Mouse (Mus musculus): Measurements from ENCODE around the gene Cbwd1. TPM values are rescaled to one million over a fixed set of nuclear protein-coding genes. Genes with fewer than 3 reads are reported as not detected.

Gene Cbwd1
- polyA plus RNA-seq, 2 experiments from 2014 or later, result 12.2 to 27.9 TPM

DNA sequence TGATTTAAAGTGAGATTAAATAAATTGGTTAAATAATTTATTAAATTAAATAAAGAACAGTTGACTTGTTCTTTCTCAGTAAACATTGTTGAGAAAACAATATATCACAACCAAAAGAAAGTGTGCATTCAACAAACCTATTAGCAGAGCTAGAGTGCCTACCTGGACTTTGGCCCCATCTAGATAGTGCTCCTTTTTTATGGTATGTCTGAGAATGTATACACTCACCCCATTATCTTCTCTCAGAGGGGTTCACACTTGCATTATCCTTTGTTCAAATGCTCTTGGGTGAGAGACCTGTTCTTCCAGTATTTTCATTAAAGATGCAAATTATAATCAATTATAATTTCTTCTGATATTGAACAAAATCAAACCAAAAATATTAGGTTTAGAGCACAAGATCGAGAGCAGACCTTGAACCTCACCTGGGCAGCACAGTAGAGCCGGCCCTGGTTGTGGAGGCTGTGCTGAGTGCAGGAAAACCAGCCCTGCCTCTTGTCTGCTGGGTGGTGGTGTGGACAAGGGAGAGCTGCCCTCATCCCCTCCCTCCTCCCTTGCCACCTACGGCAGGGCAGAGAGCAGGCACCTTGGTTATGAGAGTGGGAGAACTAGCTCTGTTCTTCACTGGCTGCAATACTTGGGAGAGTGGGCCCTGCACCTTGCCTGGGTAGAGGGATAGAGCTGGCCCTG lies 11.4 kb upstream of the Cbwd1 start:
- ATAC-seq, result no peak

DNA sequence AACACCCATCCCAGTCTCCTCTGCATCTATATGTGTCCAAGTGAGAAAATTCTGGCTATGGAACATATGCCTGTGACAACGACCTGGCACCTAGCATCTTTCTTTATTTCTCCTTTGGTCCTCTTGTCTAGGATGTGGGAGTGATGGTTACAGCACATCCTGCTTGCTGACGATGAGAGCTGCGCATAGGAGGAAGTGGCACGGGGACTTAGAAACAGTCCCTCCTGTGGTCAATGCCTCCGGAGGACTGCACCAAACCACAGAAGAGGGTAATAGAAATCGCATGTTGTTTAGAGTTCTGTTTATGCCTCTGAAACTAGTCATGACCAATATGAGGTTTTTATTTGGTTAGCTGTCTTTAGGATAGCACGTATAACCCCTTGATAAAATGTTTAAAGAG lies 9.9 kb upstream of the Cbwd1 start:
- ATAC-seq, result peak; percentile 99

DNA sequence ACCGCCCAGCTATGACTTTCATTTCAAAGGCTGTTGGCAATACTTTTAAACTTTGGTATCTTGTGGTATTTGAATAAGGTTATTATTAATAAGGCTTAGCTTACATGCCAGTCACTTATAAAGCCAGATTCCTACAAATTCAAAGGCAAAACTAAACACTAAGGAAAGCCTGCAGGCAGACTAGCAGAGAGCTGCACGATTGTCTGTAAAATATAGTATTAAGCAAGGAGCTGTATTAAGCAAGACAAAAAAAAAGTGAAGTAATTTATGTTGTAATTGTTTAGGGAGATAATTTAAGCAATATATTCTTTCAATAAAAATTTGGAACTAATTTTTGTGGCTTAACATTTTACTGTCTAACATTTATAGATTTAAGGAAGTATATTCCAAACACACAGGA lies 5.5 kb upstream of the Cbwd1 start:
- no peak for ATAC-seq

DNA sequence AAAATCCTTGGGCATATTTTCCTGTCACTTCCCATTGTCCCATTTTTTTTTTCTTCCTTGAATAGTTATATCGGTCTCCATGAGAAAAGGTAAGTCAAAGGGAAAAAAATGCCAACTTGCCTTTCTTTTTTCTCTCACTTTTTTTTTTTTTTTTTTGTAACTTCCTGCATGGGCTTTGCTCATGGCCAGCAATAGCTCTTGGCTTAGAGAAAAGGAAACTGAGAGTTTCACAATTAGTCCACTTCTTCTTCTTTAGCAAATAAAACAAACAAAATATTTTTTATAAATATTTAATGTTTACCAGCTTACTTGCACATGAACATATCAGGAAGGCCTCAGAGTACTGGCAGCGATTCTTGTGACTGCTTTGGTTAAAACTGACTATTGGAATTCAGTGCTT lies 4.8 kb upstream of the Cbwd1 start:
- ATAC-seq, result no peak

DNA sequence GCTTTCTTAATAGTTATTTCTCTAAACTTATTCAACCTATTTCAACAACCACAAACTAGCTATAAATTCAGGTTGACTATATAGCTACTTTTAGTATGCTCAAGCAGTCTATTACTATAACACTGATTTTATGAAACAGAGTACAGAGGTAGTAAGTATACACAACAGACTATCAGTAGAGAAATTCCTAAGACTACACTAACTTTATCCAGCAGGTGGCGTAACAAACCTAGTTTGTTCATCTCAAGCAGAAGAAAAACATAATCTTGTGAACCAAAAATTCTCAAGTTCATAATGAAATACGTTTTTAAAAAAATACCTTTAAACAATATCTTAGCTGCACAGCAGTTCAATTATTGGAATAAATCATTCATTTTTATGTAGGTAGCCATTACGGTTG lies 2.9 kb downstream of the Cbwd1 start:
- no peak for ATAC-seq

DNA sequence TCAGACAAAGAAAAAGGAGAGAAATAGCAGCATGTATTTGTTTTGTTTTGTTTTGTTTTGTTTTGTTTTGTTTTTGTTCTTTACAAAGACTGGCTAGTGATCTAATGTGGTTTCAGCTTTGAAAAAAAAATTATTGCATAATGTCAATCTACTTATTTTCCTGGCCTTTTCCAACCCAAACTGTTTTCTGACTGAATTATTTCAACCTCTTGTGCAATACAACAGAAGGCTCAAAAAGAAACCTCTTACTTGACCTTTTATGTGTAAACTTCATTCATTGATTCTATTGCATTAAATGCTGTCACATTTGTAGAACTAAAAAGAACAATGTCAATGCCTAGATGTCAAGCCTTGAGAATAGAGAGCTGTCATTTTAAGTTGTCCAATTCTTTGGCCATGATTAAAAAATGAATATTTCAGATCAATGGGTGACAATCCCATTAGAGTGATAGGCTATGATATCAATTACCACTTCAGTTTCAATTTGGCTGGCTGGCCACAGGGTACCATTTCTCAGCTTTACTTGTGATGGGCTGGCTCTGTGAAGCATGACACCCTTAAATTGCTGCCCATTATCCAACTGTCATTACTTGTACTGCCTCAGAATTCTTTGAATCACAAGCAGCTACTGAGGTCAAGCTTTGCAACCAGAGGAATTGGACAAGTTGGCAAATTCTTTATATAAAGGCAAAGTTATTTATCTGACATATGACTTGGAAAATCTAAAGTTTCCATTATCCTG lies 15.7 kb downstream of the Cbwd1 start:
- no peak for ATAC-seq

DNA sequence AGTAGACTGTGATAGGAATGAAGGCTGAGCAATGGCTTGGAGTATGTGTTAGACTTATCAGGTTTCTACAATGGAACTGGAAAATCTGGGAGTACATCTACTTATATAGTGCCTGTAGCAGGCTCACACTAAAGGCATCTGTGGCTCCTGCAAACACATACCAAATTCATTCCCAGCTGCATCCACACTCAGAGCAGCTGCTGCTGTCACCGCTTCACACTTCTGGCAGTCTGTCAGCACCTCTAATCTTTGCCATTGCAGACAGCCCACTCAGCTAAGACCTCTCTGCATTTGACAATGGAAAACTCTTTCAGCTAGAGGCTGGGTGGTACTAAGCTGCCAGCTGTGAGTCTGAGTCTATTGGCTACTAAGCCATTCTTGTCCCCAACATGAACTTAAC lies 24.3 kb downstream of the Cbwd1 start:
- ATAC-seq, result no peak

DNA sequence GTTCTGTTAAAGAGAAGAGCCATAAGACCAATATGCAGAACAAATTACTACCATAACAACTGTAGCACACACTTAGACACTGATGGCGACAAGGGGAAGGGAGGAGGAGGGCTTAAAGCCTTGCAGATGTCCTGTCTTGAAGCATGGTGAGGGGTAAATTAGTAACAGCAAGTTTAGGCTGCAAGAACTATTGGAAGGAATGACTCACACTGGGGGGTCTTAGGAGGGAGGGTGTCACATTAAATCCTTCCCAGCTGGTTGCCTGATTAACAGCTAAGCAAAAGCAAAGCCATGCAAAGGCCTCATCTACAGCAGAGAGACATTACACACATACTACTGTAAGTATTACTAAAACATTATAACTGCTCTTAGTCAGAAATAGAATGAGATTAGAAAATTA lies 32.4 kb downstream of the Cbwd1 start:
- ATAC-seq, result no peak

DNA sequence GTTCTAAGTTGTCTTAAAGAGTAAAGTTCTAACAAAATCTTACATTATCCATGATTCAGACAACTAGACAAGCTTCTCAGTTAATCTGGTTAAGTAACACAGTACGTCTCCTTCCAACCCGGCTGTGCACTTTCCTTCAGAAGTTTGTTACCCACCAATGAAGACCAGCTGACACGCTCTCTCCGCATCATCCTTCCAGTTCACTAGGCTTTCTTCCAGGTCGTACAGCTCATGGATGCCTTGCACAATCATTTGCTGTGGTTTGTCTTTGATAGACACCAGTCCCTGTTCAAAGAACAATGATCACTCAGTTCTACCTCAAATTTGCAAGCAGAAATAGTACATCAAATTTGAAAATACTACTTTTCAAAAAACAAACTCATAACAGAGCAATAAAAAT lies 40.5 kb downstream of the Cbwd1 start:
- no peak for ATAC-seq

DNA sequence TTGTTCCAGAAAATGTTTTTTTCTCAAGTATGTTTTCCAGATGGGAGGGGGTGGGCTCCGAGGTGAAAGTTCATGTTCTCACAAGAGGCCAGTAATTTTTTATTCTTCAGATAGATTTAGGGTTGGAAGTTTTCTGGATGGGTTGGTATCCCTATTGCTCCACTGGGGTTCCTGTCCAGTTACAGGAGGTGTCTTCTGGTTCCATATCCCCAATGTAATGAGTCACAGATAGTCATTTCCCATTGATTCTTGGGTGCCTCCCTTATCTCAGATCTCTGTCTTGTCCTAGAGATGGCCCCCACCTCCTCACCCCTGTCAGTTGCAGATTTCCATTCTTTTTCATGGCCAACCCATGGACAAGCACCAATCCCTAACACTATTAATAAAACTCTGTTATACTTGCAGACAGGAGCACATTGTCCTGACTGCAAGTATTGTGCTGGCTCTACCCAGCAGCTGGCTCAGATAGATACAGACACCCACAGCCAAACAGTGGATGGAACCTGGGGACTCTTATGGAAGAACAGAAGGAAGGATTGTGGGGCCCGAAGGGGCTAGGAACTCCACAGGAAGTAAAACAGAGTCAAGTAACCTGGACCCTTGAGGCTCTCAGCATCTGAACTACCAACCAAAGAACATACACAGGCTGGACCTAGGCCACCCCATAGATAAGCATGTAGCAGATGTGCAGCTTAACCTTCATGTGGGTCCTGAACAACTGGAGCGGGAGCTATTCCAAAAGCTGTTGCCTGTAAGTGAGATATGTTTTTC lies 52.8 kb downstream of the Cbwd1 start:
- no peak for ATAC-seq

DNA sequence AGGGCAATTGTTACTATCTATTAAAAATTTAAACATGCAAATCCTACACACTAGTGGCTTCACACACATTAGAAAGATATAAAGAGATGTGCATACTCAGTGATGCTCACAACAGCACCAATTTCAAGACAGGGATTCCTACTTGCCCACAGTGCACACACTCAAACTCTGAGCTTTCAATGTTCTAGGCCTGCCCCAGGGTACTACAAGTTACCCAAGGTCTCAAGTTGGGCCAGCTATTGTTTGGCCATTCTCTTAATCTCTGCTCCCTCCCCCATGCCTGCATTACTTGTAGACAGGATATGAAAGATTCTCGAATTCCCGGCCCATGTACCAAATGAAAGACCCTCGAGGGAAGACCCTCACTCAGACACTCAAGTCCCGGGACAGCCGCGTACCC lies 53.8 kb downstream of the Cbwd1 start:
- no peak for ATAC-seq

DNA sequence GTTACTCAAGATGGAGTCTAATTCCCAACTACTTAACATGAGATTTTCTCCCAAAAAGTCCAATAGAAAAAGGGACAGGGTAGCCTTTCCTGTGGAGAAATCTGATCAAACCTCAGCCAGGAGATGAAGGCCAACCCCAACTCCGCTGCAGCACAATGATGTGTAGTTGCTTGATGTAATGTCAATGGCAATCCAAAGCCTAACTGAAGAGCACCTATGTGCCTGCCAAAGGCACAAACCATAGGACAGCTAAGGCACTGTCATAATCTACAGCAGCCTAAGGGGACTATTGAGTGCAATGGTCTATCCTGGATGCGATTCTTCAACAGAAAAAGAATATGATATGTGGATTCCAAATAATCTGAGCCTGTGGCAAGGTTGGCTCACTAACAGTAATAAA lies 58.6 kb downstream of the Cbwd1 start:
- ATAC-seq, result no peak

DNA sequence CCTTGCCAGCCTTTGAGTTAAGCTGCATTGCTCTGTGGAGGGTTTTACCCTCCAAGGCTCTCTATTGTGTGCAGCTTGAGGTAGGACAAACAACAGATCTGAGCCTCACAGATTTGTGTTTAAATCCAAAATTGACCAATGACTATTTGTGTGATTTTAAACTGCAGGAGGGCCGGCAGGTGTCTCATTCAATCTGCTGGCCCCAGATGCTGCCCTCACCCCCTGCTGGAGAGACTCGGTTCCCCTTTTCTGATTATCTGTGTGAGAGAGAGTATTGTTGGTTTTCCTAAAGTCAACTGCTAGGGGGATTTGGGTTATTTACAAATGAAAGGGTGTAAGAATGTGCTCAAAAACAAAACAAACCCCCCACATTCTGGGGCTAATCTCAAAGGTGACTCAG lies 59.2 kb downstream of the Cbwd1 start:
- no peak for ATAC-seq

DNA sequence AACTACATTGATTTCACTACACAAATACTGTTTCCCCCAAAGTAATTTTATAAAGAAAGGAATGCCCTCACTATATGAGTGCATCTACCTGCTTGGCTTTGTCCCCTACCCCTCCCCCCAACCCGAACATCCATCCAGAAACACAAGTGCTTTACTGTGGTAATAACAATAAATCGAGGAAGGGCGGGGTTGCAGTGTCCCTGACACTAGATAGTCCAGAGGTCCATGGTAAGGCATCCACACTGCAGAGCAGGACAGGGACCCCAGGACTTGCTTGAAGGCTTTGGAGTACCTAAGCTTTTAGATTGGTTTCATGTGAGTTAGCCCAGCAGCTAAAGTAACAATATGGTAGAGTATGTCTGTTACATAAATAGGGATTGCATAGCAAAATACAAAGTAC lies 59.7 kb downstream of the Cbwd1 start:
- ATAC-seq, result no peak

DNA sequence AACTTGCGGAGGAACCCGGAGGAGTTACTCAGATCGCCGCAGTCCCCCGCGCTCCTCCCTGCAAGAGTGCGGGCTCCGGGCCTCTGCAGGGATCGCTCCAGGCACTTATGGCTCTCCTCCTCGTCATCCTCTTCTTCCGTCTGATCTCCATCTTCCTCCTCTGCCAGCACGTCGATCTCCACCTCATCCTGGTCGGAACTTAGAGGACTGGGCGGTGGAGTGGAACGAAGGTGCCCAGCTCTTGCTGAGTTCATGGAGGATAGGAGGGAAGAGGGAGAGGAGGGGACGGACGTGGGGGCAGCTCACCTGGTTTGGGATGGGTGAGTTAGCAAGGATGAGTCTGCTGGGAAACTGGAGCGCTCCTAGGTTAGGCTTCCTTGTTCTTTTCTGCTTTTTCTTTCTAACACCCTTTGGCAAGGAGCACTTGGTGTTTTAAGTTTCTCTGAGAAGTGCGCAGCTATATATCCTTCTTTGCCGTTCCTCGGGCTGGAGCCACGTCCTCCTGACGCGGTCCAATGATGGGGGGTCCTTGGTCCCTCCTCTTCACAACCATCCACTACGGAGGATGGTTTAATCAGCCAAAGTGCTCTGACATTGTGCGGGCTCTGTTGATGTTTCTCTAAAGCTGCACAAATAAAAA lies 60.7 kb downstream of the Cbwd1 start, which contains the start of gene Foxd4:
Gene Foxd4 (minus strand): TSS at position 617 of the 640 bp plus-strand sequence.
- no peak for ATAC-seq

DNA sequence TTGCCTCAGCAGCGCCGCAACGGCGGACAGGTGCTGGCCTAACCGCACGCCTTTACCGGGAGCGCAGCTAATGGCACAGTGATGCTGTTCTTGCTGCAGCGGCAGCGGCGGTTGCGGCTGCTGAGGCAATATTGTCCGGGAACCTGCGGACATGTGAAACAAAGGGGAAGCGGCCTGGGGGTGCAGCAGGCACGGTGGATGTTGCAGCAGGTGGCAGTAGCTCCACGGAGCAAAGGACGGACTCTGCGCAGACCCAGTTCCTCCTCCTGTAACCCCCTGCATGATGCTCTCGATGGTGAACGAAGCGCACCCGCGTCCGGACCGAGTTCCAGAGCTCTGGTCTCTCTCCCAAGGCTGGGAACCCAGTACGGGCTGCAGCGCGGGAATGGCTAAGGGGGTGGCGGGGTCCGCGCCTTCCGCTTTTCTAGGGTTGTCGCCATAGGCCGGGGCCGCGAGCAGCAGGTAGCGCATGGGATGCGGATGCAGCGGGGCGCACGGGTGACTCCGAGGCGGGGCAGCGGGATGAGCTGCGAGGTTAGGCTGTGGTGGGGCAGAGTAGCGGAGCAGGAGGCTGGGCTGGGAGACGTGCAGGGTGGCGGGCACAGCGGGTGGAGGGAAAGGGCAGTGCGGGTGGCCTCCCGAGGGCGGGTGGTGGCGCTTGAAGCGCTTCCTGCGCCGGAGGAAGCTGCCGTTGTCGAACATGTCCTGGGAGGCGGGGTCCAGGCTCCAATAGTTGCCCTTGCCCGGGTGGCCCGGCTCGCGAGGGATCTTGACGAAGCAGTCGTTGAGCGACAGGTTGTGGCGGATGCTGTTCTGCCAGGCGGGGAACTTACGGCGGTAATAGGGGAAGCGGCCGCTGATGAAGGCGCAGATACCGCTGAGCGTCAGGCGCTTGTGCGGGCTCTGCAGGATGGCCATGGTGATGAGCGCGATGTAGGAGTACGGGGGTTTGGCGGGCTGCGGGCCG lies 61.5 kb downstream of the Cbwd1 start:
- ATAC-seq, result no peak

DNA sequence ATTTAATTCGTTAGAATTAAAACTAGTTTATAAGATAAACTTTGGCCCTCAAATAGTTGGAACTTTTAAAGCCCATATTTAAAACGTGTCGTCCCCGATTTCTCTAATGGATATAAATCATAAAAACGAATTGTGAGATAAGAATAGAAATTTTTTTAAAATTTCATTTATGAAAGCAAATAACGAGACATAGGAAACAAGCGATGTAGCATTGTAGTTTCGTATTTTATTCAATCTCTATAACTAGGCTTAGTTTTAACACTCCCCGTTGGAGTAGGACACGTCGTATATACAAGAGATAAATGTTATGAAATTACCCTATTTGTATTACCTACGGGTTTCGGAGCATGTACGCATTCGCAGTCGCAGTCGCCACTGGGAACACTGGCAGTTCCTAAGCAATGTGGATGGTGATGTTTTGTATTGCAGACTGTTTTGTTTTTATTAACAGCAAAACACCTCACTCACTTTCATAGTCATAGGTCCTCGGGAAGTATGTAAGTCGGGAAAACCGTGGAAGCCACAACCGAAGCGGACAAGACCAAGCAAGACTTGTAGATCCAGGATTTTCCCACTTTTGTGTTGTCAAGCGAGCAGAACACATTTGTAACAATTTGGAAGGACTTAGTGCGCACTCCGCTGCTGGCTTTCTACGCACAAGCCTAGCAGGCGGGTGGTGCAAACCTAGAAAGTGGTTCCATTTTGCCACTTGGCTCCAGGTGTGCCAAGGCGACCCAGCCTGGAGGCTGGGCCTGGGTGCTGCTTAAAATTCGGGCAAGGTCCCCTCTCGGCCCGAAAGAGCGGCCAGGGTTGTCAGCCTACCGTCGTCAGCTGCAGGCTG lies 62.5 kb downstream of the Cbwd1 start:
- ATAC-seq, result no peak

DNA sequence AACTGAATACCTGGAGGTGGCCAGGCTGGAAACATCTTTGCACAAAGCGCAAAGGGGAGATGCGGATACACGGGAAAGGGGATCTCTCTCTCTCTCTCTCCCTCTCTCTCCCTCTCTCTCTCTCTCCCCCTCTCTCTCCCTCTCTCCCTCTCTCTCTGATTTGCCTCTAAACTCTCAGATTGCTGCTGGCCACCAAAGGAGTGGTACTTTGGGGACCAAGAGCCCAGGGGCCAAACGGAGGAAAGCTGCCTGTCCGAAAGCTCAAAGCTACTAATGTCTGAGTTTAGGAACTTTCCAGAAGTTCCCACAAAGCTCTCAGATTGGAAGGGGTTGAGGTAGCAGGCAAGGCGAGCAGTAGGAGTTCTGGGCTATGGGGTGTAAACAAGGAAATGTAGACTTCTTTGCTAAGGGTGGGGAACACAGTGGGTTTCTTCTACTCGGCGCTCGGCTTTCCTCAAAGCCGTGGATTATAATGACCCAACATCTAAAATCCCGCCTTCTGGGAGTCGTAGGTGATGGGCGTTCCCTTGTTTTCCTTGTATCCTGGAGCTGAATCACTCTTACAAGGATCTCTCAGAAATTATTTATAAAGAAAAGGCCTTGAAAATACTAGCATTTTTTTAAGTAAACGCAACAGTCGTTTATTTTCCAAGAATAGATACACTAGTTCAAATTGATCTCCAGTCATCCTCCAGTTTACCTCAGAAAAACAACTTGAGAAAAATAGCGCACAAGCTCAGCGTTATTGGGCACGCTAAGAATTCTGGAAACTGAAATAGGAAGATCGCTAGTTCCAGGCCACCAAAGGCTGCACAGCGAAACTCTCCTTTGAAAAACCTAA lies 63.3 kb downstream of the Cbwd1 start:
- no peak for ATAC-seq

DNA sequence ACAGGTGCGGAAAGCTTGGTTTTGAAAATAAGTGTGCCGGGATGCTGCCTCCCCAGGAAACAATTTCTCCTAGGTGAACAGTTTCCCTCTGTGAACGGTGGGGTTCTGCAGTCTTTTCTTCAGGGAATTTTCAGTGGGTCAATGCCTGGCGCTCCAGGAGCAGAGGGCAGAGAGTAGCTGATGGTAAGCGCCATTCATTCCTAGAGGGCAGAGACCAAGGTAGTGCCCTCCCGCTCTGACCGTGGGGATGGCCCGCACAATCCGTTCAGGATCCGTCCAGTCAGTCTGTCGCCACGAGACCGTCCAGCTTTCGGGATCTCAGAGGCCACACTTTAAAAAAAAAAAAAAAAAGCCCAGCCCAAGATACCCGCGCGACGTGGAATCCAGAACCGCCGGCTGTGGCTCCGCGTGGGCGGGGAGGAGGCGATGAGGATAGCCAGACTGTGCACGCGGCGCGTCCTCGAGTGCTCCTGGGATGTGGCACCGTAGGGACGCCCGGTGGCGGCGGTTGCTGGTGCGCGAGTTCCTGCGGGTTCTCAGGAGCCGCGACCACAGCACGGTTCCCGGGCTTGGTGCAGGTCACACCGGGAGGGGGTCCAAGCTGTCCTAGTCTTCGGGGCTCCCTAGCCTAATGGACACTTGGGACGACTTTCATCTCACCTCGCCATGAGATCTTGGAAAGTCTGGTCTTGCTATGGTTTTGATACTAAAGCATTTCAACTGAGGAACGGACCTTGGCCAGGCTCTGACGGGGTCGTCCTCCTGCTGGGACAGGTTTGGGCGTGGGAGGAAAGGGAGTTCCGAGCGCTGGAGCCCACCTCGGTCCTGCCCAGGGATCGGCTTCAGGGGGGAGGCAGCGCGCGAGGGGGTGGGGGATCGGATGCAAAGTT lies 64.2 kb downstream of the Cbwd1 start:
- ATAC-seq, result no peak

All from CD4-positive, CD25-positive, alpha-beta regulatory T cell, adult 4 months (primary cell).